Mouse (Mus musculus): ENCODE measurements around the gene Pqlc3.

- TF ChIP-seq CTCF (IDR thresholded peaks at IDR 0.05; ENCODE audit: low read depth, low read length) (no peak), TAL1 (conservative IDR thresholded peaks at IDR 0.05; ENCODE audit: low read depth, low read length) (no peak), GATA1 (IDR thresholded peaks at IDR 0.05; ENCODE audit: borderline replicate concordance, low read length) (no peak), POLR2AphosphoS5 (IDR thresholded peaks at IDR 0.05; ENCODE audit: insufficient replicate concordance, low read depth, low read length) (no peak), GATA2 (IDR thresholded peaks at IDR 0.05; ENCODE audit: borderline replicate concordance, low read depth, low read length) (no peak)
Observed at GRCm38 (mm10) chr12:16996281-16996680, 3.9 kb downstream of the Pqlc3 start.
